Mouse (Mus musculus): Measurements from ENCODE around the gene Zxdc.
A peak's percentile ranks its signal among the peaks of the same experiment; 100 is the strongest.

The Zxdc gene

GRCm38 (mm10) chr6:90377708-90378107, 8.4 kb downstream of the Zxdc start:
- DNase-seq (ENCODE audit: low spot score in 2 of 2), result no peak

- no peak for DNase-seq (ENCODE audit: low spot score in 2 of 2)
Observed at GRCm38 (mm10) chr6:90381465-90381864, 12.2 kb downstream of the Zxdc start.

DNA sequence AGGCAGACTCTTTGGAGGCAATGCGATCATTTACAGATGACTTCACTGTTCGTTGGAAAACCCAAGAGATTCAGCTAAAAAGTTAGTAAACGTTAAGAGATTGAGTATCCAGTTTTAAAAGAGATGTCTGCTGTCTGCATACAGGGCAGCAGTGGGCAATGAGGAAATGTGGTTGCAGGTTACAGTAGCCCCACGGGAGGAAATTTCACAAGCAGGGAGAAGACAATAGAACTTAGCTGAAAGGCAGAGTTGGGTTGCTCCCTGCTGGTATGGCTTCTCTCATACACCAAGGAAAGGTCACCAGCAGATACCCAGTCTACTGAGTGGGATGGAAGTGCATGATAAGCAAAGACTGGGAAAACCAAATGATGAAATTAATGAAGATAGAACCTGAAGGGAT, 21.3 kb downstream of the Zxdc start:
- DNase-seq (ENCODE audit: low spot score in 2 of 2), result no peak

- no peak for DNase-seq (ENCODE audit: low spot score in 2 of 2)
Observed at GRCm38 (mm10) chr6:90393948-90394347, 24.7 kb downstream of the Zxdc start.

GRCm38 (mm10) chr6:90395751-90396150, 26.5 kb downstream of the Zxdc start:
- no peak for DNase-seq (ENCODE audit: low spot score in 2 of 2)

DNA sequence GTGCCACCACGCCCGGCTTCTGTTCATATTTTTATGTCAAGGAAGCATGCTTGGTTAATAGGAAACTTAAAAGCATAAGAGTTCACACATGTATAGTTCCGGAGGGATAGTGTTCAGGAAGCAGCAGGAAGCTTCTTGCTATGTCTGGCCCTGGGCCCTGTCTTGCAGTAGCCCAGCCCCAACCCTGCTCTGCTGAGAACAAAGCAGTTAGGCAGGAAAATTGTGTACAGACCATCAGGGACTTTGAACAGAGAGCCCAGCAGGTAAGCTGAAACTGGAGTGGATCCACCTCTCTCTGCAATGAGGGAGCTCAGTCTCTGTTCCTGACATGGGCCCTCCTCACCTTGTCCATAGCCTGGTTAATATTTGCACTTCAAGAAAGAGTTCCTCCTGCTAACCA, 28.0 kb downstream of the Zxdc start:
- DNase-seq (ENCODE audit: low spot score in 2 of 2), result no peak

DNA sequence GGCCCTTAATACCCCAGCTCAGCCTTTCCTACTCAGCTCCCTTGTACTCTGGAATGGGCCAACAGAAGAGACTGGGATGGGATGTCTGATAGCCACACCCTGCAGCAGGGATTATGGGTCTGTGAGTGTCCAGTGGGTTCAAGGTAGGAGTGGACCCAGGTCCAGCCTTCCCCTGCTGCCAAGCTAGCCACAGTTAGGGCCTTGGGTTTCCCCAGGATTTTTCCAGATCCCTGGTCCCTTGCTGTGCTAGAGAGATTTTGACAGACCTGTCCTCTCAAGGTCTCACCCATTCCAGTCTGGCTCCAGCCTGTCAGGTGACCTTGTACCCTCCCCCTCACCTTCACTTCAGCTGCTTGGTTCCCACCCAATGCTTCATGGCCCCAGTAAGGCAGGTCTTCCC, 39.3 kb downstream of the Zxdc start:
- no peak for DNase-seq (ENCODE audit: low spot score in 2 of 2)

DNA sequence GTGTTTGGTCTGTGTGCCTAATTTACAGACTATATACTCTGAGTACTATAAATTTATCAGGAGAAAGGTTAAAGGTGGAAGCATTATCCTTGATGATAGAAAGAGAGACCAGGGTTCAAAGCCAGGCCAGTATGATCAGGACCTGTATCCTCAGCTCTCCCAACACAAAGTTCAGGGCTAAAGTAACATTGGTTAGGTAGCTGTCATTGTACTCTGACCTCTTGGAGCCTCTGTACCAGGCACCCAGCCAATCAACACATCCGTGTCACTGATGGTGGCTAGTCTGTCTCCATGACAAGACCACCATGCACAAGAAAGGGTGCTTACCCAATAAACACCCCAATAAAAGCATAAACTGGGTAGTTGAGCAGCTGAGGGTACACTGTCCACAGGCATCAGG, 41.7 kb downstream of the Zxdc start:
- no peak for DNase-seq (ENCODE audit: low spot score in 2 of 2)

DNA sequence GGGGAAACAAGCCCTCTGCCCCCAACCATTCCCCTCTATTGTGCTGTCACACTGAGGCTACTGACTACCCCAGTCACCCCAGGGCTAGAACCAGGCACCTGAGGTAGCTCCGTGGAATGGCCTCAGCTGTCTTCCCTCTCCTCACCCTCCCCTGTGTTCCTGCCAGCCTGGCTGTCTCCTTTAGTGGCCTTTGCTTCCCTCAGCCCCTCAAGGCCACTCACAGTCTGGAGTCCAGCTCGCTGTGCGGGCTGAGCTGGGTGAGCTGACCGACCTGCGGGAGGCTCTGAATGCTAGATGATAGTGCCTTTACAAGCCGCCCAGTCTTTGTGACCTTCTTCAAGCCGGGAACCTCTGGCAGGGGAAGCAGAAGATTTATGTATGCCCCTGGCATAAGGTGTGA, 42.6 kb downstream of the Zxdc start:
- no peak for DNase-seq (ENCODE audit: low spot score in 2 of 2)

GRCm38 (mm10) chr6:90422565-90422964, 53.3 kb downstream of the Zxdc start:
- DNase-seq (ENCODE audit: low spot score in 2 of 2), result peak; percentile 41 to 48

DNA sequence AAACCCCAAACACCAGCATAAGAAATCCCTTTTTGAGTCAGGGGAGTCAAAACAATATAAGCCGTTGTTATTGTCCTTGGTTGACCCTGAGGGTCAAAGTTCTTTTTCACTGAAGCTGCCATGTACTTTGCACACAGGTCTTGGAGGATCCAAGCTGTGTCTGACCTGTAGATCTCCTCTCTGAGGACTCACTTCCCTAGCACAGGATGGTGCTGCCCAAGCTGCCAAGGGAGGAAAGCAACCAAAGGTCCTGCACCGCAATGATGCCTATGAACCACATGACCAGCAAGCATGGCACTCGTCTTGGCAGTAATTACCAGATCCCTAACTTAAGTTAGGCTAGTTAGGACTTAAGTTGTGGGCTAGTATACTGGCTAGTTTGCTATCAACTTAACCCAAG, 56.1 kb downstream of the Zxdc start:
- DNase-seq (ENCODE audit: low spot score in 2 of 2), result no peak

DNA sequence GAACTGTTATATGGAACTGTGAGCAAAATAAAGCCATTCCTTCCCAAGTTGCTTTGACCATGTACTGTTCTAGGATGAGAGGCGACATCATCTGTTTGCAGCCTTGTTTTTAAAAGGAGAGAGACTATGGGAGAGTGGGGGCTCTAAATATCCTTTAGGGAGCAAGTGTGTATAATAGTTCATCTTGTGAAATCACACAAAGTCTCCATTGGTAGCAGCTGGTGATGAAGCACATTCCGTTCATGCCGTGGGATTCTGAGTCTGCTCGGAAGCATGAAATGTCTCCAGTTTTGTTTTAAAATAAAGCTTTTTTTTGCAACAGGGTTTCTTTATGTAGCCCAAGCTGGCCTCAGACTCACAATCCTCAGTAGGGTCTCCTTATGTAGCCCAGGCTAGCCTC, 56.7 kb downstream of the Zxdc start:
- DNase-seq (ENCODE audit: low spot score in 2 of 2), result no peak

- peak in 1 of 2 experiments; percentile 7 for DNase-seq (ENCODE audit: low spot score in 2 of 2)
Observed at GRCm38 (mm10) chr6:90428380-90428974, 59.2 kb downstream of the Zxdc start, which contains the start of gene Cfap100. Gene Cfap100, minus strand, starts transcription at chr6:90428797.

- DNase-seq (ENCODE audit: low spot score in 2 of 2), result no peak
Observed at GRCm38 (mm10) chr6:90429911-90430310, 60.6 kb downstream of the Zxdc start.

DNA sequence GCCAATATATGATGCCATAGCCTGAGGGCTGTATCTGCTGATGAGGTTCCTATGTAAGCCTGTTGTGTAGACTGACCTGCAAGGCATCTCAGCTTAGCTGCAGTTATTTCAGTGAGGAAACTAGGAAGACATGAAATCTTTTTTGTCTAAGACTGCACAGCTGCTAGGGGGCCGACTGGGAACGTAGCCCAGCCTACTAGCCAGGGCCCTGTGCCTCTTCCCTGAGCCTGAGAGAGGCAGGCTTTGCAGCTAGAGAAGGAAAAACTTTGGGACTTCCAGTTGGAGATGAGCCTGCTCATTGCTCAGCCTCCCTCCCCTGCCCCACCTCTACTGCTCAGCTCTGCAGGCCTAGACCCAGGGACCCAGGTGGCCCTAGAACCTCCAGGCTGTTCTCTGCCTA, 62.2 kb downstream of the Zxdc start:
- DNase-seq (ENCODE audit: low spot score in 2 of 2), result no peak

DNA sequence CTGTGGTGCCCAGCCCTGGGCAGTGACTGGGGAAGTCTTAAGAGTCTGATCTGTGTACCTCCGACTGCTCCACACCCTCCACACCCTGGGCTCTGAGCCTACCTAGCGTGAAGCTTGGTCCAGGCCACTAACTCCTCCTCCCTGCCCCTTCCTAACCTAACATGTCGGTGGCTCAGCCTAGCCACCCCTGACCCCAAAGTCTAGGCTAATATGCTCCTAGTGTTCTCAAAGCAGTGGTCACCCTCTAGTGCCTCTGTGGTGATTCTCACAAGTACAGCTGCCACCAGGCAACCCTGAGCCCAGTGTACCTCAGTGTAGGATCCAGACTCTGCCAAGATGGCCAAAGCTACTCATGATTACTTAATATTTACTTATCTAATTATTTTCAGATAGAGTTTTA, 65.4 kb downstream of the Zxdc start:
- DNase-seq (ENCODE audit: low spot score in 2 of 2), result no peak

DNA sequence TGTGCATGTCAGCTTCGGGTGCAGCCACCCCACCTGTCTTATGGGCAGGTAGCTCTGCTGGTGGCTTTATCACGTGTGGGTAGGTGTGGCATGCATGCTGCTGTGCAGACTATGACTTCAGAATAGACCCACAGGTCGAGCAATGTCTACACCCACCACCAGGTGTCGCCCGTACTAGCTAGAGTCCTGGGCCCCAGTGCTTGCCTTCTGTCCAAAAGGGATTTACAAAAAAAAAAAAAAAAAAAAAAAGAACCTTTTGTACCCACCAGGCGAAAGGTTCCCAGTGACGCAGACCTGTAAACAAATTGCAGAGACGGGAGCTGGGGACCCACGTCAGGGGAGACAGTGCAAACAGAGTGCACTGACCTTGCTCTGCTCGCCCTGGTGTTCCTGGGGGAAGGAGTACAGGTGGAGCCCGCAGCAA, 65.9 kb downstream of the Zxdc start:
- peak; percentile 16 to 18 for DNase-seq (ENCODE audit: low spot score in 2 of 2)

DNA sequence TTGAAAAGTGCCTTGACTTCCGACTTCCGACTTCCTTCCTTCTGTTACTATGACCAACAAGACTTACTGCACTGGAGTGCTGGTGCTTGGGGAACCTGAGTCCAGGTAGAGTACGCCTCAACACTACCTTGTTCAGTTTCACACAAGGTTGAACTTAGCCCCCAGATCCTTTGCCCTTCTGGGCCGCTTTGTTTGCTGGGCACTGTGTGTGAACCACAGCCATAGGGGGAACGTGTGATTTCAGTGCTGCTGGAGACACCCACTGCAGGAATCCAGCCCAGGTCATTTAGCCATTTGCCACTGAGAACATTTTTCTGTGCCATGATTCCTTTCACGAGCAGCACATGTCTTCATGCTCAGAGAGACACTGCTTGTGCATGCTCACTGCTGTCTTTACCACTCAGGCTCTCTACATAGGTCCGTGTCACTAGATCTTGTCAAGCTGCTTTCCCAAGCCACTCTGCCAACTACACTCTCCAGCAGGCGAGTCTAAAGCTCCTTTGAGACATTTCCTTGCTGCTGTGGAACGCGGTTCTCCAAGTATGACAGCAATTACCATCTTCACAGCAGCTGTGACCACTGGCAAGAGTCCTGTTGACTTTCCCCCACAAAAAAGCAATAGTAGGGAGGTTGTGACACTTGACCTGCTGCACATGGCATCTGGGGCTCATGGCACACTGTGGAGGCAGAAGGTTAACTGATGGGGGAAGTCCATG, 67.1 kb downstream of the Zxdc start:
- DNase-seq (ENCODE audit: low spot score in 2 of 2), result no peak

DNA sequence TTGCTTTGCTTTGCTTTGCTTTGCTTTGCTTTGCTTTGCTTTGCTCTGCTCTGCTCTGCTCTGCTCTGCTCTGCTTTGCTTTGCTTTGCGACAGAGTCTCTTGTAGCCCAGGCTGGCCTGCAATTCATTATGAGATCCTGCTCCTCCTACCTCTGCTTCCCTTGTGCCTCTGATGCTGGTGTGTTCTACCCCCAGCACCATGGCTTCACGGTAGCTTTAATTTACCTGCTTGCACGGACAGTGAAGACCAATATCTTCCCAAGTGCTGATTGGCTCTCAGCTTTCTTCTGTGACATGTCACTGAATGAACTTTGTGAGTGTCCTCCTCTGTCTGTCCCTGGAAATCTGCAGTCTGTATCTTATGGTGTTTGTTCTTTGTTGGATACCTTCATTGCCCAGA, 67.7 kb downstream of the Zxdc start:
- DNase-seq (ENCODE audit: low spot score in 2 of 2), result no peak

- no peak for DNase-seq (ENCODE audit: low spot score in 2 of 2)
Observed at GRCm38 (mm10) chr6:90446883-90447282, 77.6 kb downstream of the Zxdc start.

DNA sequence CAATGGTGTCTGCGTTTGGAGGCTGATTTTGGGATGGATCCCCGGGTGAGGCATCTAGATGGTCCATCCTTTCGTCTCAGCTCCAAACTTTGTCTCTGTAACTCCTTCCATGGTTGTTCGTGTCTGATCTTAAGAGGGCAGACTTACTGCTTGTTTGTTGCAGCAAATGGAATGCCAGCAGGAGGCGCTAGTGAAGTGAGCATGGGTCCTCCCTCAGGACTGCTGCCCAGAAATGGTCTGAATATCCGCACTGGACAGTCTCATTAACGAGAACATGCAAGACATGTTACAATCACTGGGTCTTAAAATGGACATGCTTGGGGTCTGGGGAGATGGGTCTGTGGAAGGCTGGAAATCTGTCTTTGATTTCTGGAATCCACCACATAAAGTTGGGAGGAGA, 80.9 kb downstream of the Zxdc start:
- no peak for DNase-seq (ENCODE audit: low spot score in 2 of 2)

DNA sequence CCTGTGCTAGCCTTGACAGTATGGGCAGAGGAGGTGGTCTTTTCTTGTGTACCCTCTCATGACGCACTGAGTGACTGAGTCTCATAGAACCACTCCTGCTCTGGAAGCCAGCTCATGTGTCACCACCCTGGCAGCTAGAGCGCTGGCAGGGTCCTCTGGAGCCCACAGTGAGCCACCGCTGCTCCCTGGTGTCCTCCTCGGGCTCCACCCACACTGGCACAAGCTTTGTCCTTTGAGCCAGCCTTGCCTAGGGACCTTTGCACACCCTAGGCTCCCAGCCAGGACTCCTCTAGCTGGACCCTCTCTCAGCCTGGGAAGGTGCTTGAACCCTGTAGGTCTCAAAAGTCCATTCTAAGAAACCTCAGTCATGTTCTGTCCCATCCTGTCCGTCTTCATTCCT, 81.4 kb downstream of the Zxdc start:
- DNase-seq (ENCODE audit: low spot score in 2 of 2), result no peak

GRCm38 (mm10) chr6:90451512-90451911, 82.2 kb downstream of the Zxdc start:
- no peak for DNase-seq (ENCODE audit: low spot score in 2 of 2)

DNA sequence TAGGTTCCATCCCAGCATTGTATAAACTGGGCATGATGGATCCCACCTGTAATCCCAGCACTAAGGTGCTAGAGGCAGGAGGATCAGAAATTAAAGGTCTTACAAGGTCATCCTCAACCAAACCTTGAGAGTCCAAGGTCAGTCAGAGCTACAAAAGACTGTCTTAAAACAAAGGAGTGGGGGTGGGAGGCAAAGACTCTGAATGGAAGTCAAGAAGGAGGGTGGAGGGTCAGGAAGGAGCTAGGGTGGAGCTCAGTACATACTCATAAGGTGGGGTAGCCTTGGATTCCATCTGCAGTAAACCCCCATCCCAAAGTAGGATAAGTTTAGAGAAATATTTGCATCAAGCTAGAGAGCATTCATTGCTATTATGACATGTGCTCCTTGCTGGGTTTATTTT, 83.3 kb downstream of the Zxdc start:
- no peak for DNase-seq (ENCODE audit: low spot score in 2 of 2)
